21 mouse cellular contexts compared by ENCODE assay signal in genomic region chr6:93902239-93902638, GRCm38 (mm10).
"Had no signal": no experiment of that assay in that cellular context is flagged by ENCODE, and none has a peak within 500 bp of the region (broad histone marks: within the 10 kb centered on the region; RNA-seq: fewer than 3 reads in every experiment).

No protein-coding gene starts in this region.

- ATAC-seq: intestine, embryonic 16.5 days; liver, postnatal 0 days; lung, postnatal 0 days had no signal

- H3K9ac ChIP-seq: limb, embryonic 13.5 days; liver, embryonic 14.5 days; liver, postnatal 0 days; lung, embryonic 14.5 days; stomach, embryonic 15.5 days had no signal

- H3K27ac ChIP-seq: layer of hippocampus, adult 2 months; limb, embryonic 10.5 days; limb, embryonic 13.5 days; liver, embryonic 14.5 days; stomach, embryonic 15.5 days had no signal

- H3K4me3 ChIP-seq: layer of hippocampus, adult 2 months; limb, embryonic 10.5 days; limb, embryonic 13.5 days; stomach, embryonic 15.5 days had no signal

- H3K36me3 ChIP-seq: limb, embryonic 10.5 days; limb, embryonic 13.5 days; stomach, embryonic 15.5 days had no signal

- DNase-seq: kidney, adult 18-20 months; kidney, adult 9 months; kidney, postnatal 14 days; kidney, postnatal 4 days; layer of hippocampus, postnatal 36 days; liver, postnatal 0 days; lung, embryonic 14.5 days; lung, postnatal 36 days; midbrain, embryonic 14.5 days; right cerebral cortex, postnatal 25 days; spleen, adult 18-20 months; thymus, adult 18-20 months; thymus, postnatal 14 days; thymus, postnatal 4 days had no signal

- H3K27me3 ChIP-seq: limb, embryonic 13.5 days; stomach, embryonic 15.5 days had no signal

- H3K4me1 ChIP-seq: limb, embryonic 10.5 days; stomach, embryonic 15.5 days had no signal
